Mouse (Mus musculus) megakaryocyte, embryonic 14.5 days (primary cell): Measurements from ENCODE around the gene Cntnap2.

Experiments
- FLI1 ChIP-seq: IDR thresholded peaks from 2 replicates; pipeline ENCODE4 v1.6.1; 2012; ENCODE audit warnings: low read length, inconsistent platforms, mixed read lengths
- GATA1 ChIP-seq: IDR thresholded peaks from 3 replicates; pipeline ENCODE4 v1.6.1; 2012; ENCODE audit warnings: mixed read lengths, low read length, inconsistent platforms, borderline replicate concordance

DNA sequence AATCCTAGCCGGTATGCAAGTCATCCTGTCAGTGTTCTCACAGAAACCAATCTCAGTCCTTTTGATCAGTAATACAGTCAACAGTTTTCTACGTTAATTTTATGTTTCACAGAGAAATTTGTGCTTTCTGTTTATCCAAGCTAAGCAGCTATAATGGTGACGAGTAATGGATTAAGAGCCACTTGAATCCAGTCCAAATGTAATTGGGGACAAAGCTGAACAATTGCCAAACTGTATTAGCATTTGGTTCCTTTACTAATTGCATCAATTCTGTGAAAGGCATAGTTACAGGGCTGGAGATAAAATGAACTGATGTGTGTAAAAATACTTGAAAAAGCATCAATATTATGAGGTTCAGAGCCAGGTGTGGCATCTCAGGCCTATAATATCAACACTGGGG lies 2002.2 kb downstream of the Cntnap2 start:
- TF ChIP-seq FLI1 (no peak), GATA1 (no peak)
